Mouse (Mus musculus): ENCODE measurements around the gene Zfp39.

GRCm38 (mm10) chr11:58929055-58929454 is 25.0 kb upstream of the Zfp39 start:
- TF ChIP-seq POLR2A (IDR thresholded peaks at IDR 0.05; ENCODE audit: low read depth, low read length): no peak
- no peak for TF ChIP-seq CTCF (IDR thresholded peaks at IDR 0.05; ENCODE audit: extremely low read depth, insufficient read depth, insufficient read length, insufficient replicate concordance)
